Mouse (Mus musculus) embryonic facial prominence, embryonic 11.5 days (tissue): ENCODE results near the gene Sorl1. TPM values are rescaled to one million over a fixed set of nuclear protein-coding genes. Genes with fewer than 3 reads are reported as not detected.
A peak's percentile ranks its signal among the peaks of the same experiment; 100 is the strongest.

ENCODE experiments used
- ATAC-seq: fragments of 200-750 bp; cut with Nextera tagmentation; replicated peaks from 2 replicates; pipeline ENCODE4 v1.8.0; 2017; ENCODE audit warnings: low read depth; ENCODE audit not compliant: insufficient number of reproducible peaks, low FRiP score, low TSS enrichment
- DNase-seq: peaks from one replicate; pipeline ENCODE4 v3.0.0-alpha.2; 2015; ENCODE audit warnings: low spot score
- H3K27ac ChIP-seq: fragments of 300-500 bp; sonication (generic); replicated peaks from 2 replicates; pipeline ENCODE4 v1.5.1; 2014; ENCODE audit warnings: mild to moderate bottlenecking, low read depth, low read length, control low read depth
- H3K27me3 ChIP-seq: fragments of 300-500 bp; sonication (generic); 2 replicates; pipeline ENCODE4 v1.6.1; 2014; ENCODE audit warnings: mild to moderate bottlenecking, low read length, moderate library complexity, mixed read lengths; ENCODE audit not compliant: control insufficient read depth, insufficient read depth
- H3K36me3 ChIP-seq: fragments of 300-500 bp; sonication (generic); replicated peaks from 2 replicates; pipeline ENCODE4 v1.6.1; 2014; ENCODE audit warnings: low read depth, mild to moderate bottlenecking, low read length, moderate library complexity, mixed read lengths; ENCODE audit not compliant: control insufficient read depth, insufficient read depth
- H3K4me1 ChIP-seq: fragments of 300-500 bp; sonication (generic); 2 replicates; pipeline ENCODE4 v1.6.1; 2014; ENCODE audit warnings: low read length, mixed read lengths; ENCODE audit not compliant: control insufficient read depth, insufficient read depth
- H3K4me2 ChIP-seq: fragments of 300-500 bp; sonication (generic); 2 replicates; pipeline ENCODE4 v1.6.1; 2014; ENCODE audit warnings: low read depth, mild to moderate bottlenecking, control low read depth, low read length, moderate library complexity
- H3K4me3 ChIP-seq: fragments of 300-500 bp; sonication (generic); 2 replicates; pipeline ENCODE4 v1.5.1; 2014; ENCODE audit warnings: low read depth, low read length, control low read depth
- H3K9ac ChIP-seq: fragments of 300-500 bp; sonication (generic); replicated peaks from 2 replicates; pipeline ENCODE4 v1.6.1; 2014; ENCODE audit warnings: mild to moderate bottlenecking, control low read depth, low read length
- H3K9me3 ChIP-seq: fragments of 300-500 bp; sonication (generic); replicated peaks from 2 replicates; pipeline ENCODE4 v1.6.1; 2016; ENCODE audit warnings: mild to moderate bottlenecking, low read length, inconsistent platforms, mixed read lengths; ENCODE audit not compliant: control insufficient read depth
- WGBS: fragments of 180-500 bp; shearing (Covaris S2); extraction: QIAGEN DNeasy Blood & Tissue Kit; methylation state at CpG from one replicate; pipeline ENCODE4 v1.1.7; 2014; 5-methylcytosine and 5-hydroxymethylcytosine counted together
- polyA plus RNA-seq: library from polyadenylated mRNA; unstranded; fragments of >200 nt; fragmentation: Nextera tagmentation; extraction: Ambion mirVana; gene quantifications from 2 replicates; pipeline ENCODE4 v1.2.1, GENCODE M21; 2014

Gene Sorl1
- polyA plus RNA-seq, 1 experiment from 2014 or later, result 5.8 TPM

DNA sequence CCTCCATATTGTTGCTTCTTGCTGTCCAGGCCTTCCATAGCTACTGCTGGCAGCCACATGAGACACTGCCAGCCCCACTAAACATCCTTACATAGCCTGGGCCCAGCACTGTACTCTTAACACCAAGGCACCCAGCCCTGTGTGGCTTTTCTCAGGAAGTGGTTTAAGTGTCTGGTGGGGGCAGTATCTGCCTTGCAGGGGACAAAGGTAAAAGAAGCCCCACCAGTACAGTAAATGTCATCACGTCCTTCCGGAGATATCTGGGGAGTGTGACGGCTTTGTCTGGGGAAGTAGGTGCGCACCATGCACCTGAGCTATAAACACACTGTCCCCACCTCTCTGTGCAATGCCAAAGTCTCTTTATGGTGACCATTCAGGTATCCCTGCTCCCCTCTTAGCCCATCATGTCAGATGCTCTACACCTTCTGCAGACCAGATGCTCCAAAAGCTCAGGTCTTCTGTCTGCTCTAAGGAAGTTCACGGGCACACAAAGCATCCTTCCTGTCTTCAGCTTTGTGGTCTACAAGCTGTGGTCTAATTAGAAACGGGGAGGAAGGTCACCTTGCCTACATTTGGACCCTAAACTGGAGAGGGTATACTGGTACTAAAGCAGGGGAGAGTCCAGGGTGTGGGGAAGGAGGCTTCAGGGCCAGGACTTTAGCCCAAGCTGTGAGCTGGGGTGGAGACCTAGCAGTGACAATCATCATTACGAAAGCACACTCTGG, 26.9 kb downstream of the Sorl1 start:
- Histone ChIP-seq H3K4me1 (no peaks in the 10 kb centered on the region), H3K4me2 (no peak overlapping the region), H3K4me3 (no peak overlapping the region), H3K9ac (no peak overlapping the region), H3K36me3 (no peaks in the 10 kb centered on the region), H3K27me3 (no peaks in the 10 kb centered on the region), H3K9me3 (no peaks in the 10 kb centered on the region), H3K27ac (no peak overlapping the region)
- no peak for DNase-seq
- 94% methylated on average over 7 of the region's 7 CpGs for WGBS
- ATAC-seq, result no peak

- DNase-seq, result no peak
- Histone ChIP-seq H3K9me3 (no peaks in the 10 kb centered on the region), H3K27me3 (no peaks in the 10 kb centered on the region), H3K4me3 (no peak overlapping the region), H3K4me1 (no peaks in the 10 kb centered on the region), H3K36me3 (no peaks in the 10 kb centered on the region), H3K4me2 (no peak overlapping the region), H3K27ac (no peak overlapping the region), H3K9ac (no peak overlapping the region)
- WGBS, result 85% methylated on average over 11 of the region's 11 CpGs
- ATAC-seq, result no peak
These were observed 29.3 kb downstream of the Sorl1 start for GRCm38 (mm10) chr9:42094752-42095151.

DNA sequence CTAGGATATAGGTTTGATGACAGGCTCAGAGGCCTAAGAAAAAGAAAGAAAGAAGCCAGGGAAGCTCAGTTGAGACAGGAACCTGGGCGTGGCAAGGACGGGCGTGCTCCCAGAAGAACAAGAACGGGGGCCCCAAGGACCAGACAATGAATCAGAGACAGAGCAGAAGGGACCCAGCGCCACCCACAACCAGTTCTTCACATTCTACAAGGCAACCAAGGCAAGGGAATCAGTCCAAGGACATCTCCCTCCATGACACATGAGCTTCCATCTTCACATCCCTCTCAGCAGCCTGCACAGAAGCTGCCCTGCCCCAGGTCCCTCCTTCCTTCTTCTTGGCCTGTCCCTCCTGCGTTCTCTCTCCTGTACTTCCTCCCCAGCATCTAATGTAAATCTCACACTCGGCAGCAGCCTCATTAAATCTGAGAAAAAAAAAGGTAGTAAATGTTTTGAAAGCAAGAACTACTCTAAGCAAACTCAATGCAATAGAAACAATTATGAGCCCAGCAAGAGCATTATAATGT, 30.0 kb downstream of the Sorl1 start:
- 87% methylated on average over 7 of the region's 7 CpGs for WGBS
- Histone ChIP-seq H3K4me3 (no peak overlapping the region), H3K9ac (no peak overlapping the region), H3K36me3 (no peaks in the 10 kb centered on the region), H3K9me3 (no peaks in the 10 kb centered on the region), H3K27ac (no peak overlapping the region), H3K4me1 (no peaks in the 10 kb centered on the region), H3K27me3 (no peaks in the 10 kb centered on the region), H3K4me2 (no peak overlapping the region)
- ATAC-seq, result no peak
- DNase-seq, result no peak

- no peak overlapping the region for H3K4me3 ChIP-seq
- ATAC-seq (no peak), DNase-seq (no peak)
- no peak overlapping the region for H3K4me2 ChIP-seq
- no peak overlapping the region for H3K27ac ChIP-seq
- H3K9me3 ChIP-seq, result no peaks in the 10 kb centered on the region
- no peaks in the 10 kb centered on the region for H3K27me3 ChIP-seq
- H3K9ac ChIP-seq, result no peak overlapping the region
- no peaks in the 10 kb centered on the region for H3K36me3 ChIP-seq
- 89% methylated on average over 2 of the region's 2 CpGs for WGBS
- H3K4me1 ChIP-seq, result no peaks in the 10 kb centered on the region
These were observed 31.3 kb downstream of the Sorl1 start for GRCm38 (mm10) chr9:42092749-42093148.

DNA sequence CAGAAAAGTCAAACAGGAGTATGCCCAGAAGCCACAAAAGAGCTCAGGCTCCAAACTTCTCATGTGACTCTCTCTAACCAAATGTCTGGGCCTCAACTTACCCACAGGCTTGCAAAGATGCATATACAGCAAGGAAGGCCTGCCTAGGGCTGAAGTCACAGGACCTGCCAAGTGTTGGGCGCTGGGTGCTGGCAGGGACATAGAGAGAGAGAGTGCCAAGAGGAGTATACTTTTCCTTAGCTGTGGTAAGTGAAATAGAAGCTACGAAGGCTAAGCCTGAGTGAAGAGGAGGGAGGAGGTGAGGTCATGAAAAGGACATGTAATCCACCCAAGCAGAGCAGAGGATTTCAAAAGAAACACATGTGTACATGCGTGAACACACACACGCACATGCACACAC, 32.5 kb downstream of the Sorl1 start:
- WGBS, result 89% methylated on average over 4 of the region's 4 CpGs
- no peak overlapping the region for H3K4me2 ChIP-seq
- no peak for ATAC-seq
- no peaks in the 10 kb centered on the region for H3K9me3 ChIP-seq
- no peaks in the 10 kb centered on the region for H3K4me1 ChIP-seq
- H3K27ac ChIP-seq, result no peak overlapping the region
- no peak overlapping the region for H3K4me3 ChIP-seq
- no peaks in the 10 kb centered on the region for H3K27me3 ChIP-seq
- DNase-seq, result no peak
- H3K9ac ChIP-seq, result no peak overlapping the region
- H3K36me3 ChIP-seq, result no peaks in the 10 kb centered on the region

GRCm38 (mm10) chr9:42087921-42088320, 36.2 kb downstream of the Sorl1 start:
- 68% methylated on average over 4 of the region's 4 CpGs for WGBS
- no peak for ATAC-seq
- peak; percentile 33 for DNase-seq
- H3K9me3 ChIP-seq, result no peaks in the 10 kb centered on the region
- H3K27me3 ChIP-seq, result no peaks in the 10 kb centered on the region
- no peak overlapping the region for H3K27ac ChIP-seq
- no peaks in the 10 kb centered on the region for H3K36me3 ChIP-seq
- no peak overlapping the region for H3K4me2 ChIP-seq
- H3K4me3 ChIP-seq, result no peak overlapping the region
- H3K9ac ChIP-seq, result no peak overlapping the region
- H3K4me1 ChIP-seq, result no peaks in the 10 kb centered on the region

- no peaks in the 10 kb centered on the region for H3K36me3 ChIP-seq
- ATAC-seq (no peak), DNase-seq (no peak)
- no peaks in the 10 kb centered on the region for H3K4me1 ChIP-seq
- H3K4me2 ChIP-seq, result no peak overlapping the region
- no peaks in the 10 kb centered on the region for H3K9me3 ChIP-seq
- H3K4me3 ChIP-seq, result no peak overlapping the region
- H3K27me3 ChIP-seq, result no peaks in the 10 kb centered on the region
- H3K27ac ChIP-seq, result no peak overlapping the region
- no peak overlapping the region for H3K9ac ChIP-seq
- 95% methylated on average over 13 of the region's 13 CpGs for WGBS
These were observed 38.1 kb downstream of the Sorl1 start for GRCm38 (mm10) chr9:42085970-42086369.

GRCm38 (mm10) chr9:42083661-42084067, 40.4 kb downstream of the Sorl1 start:
- no peak overlapping the region for H3K9ac ChIP-seq

More at GRCm38 (mm10) chr9:42083661-42084067, 40.4 kb downstream of the Sorl1 start:
- Histone ChIP-seq H3K4me3 (no peak overlapping the region), H3K9me3 (no peaks in the 10 kb centered on the region), H3K27me3 (no peaks in the 10 kb centered on the region), H3K36me3 (no peaks in the 10 kb centered on the region; the same call in 1 of the 2 replicates), H3K4me2 (no peak overlapping the region), H3K27ac (no peak overlapping the region), H3K4me1 (no peaks in the 10 kb centered on the region)
- ATAC-seq, result no peak
- no peak for DNase-seq
- 84% methylated on average over 4 of the region's 4 CpGs for WGBS
